Mouse (Mus musculus): ENCODE measurements at regions not wholly inside any gene's neighbourhood (a gene's known extent, or its start where the extent isn't known, plus 50 kb on each side); places are given as distances from the start of the nearest gene placed in this dataset.

GRCm38 (mm10) chr15:97581724-97582154 is 123.9 kb downstream of the Rpap3 start:
- peak; percentile 97 for ATAC-seq (replicated peaks; ENCODE audit: low FRiP score, low TSS enrichment, poor library complexity, severe bottlenecking)

- ATAC-seq (replicated peaks; ENCODE audit: low FRiP score, low TSS enrichment, poor library complexity, severe bottlenecking) = no peak; the same call in 1 of the 2 replicates
These were observed 124.9 kb downstream of the Rpap3 start for GRCm38 (mm10) chr15:97580726-97581125.

- no peak for ATAC-seq (replicated peaks; ENCODE audit: low FRiP score, low TSS enrichment, poor library complexity, severe bottlenecking)
These were observed 127.6 kb downstream of the Rpap3 start for GRCm38 (mm10) chr15:97578046-97578445.

- ATAC-seq (replicated peaks; ENCODE audit: low FRiP score, low TSS enrichment, poor library complexity, severe bottlenecking) = no peak
These were observed 128.4 kb downstream of the Rpap3 start for GRCm38 (mm10) chr15:97577196-97577595.

- ATAC-seq (replicated peaks; ENCODE audit: low FRiP score, low TSS enrichment, poor library complexity, severe bottlenecking) = no peak
These were observed 133.0 kb downstream of the Rpap3 start for GRCm38 (mm10) chr15:97572639-97573038.

- no peak for ATAC-seq (replicated peaks; ENCODE audit: low FRiP score, low TSS enrichment, poor library complexity, severe bottlenecking)
These were observed 133.7 kb downstream of the Rpap3 start for GRCm38 (mm10) chr15:97571885-97572284.

GRCm38 (mm10) chr15:97560096-97560495 is 145.5 kb downstream of the Rpap3 start:
- ATAC-seq (replicated peaks; ENCODE audit: low FRiP score, low TSS enrichment, poor library complexity, severe bottlenecking) = no peak

- ATAC-seq (replicated peaks; ENCODE audit: low FRiP score, low TSS enrichment, poor library complexity, severe bottlenecking) = no peak
These were observed 146.9 kb downstream of the Rpap3 start for GRCm38 (mm10) chr15:97558725-97559124.

GRCm38 (mm10) chr15:97548354-97548753 is 157.3 kb downstream of the Rpap3 start:
- ATAC-seq (replicated peaks; ENCODE audit: low FRiP score, low TSS enrichment, poor library complexity, severe bottlenecking) = no peak

- ATAC-seq (replicated peaks; ENCODE audit: low FRiP score, low TSS enrichment, poor library complexity, severe bottlenecking) = no peak
These were observed 160.6 kb downstream of the Rpap3 start for GRCm38 (mm10) chr15:97545034-97545433.

GRCm38 (mm10) chr15:97541646-97542045 is 164.0 kb downstream of the Rpap3 start:
- no peak for ATAC-seq (replicated peaks; ENCODE audit: low FRiP score, low TSS enrichment, poor library complexity, severe bottlenecking)

- ATAC-seq (replicated peaks; ENCODE audit: low FRiP score, low TSS enrichment, poor library complexity, severe bottlenecking) = no peak
These were observed 169.5 kb downstream of the Rpap3 start for GRCm38 (mm10) chr15:97536145-97536544.

- no peak for ATAC-seq (replicated peaks; ENCODE audit: low FRiP score, low TSS enrichment, poor library complexity, severe bottlenecking)
These were observed 170.7 kb downstream of the Rpap3 start for GRCm38 (mm10) chr15:97534878-97535277.

- ATAC-seq (replicated peaks; ENCODE audit: low FRiP score, low TSS enrichment, poor library complexity, severe bottlenecking) = no peak
These were observed 171.9 kb downstream of the Rpap3 start for GRCm38 (mm10) chr15:97533553-97534291.

- no peak; the same call in 1 of the 2 replicates for ATAC-seq (replicated peaks; ENCODE audit: low FRiP score, low TSS enrichment, poor library complexity, severe bottlenecking)
These were observed 173.2 kb downstream of the Rpap3 start for GRCm38 (mm10) chr15:97532346-97532910.

- ATAC-seq (replicated peaks; ENCODE audit: low FRiP score, low TSS enrichment, poor library complexity, severe bottlenecking) = no peak
These were observed 177.2 kb downstream of the Rpap3 start for GRCm38 (mm10) chr15:97528291-97529050.

- no peak; the same call in 1 of the 2 replicates for ATAC-seq (replicated peaks; ENCODE audit: low FRiP score, low TSS enrichment, poor library complexity, severe bottlenecking)
These were observed 185.2 kb downstream of the Rpap3 start for GRCm38 (mm10) chr15:97520395-97520794.

GRCm38 (mm10) chr15:97519919-97520345 is 185.7 kb downstream of the Rpap3 start:
- no peak for ATAC-seq (replicated peaks; ENCODE audit: low FRiP score, low TSS enrichment, poor library complexity, severe bottlenecking)

GRCm38 (mm10) chr15:97517926-97518325 is 187.7 kb downstream of the Rpap3 start:
- no peak for ATAC-seq (replicated peaks; ENCODE audit: low FRiP score, low TSS enrichment, poor library complexity, severe bottlenecking)

GRCm38 (mm10) chr15:97517188-97517587 is 188.4 kb downstream of the Rpap3 start:
- no peak for ATAC-seq (replicated peaks; ENCODE audit: low FRiP score, low TSS enrichment, poor library complexity, severe bottlenecking)
